Mouse (Mus musculus) liver, adult 2 months (tissue): ENCODE measurements around the gene Zfp592. TPM values are rescaled to one million over a fixed set of nuclear protein-coding genes. Genes with fewer than 3 reads are reported as not detected.

Experiments used
- DNase-seq: peaks from one replicate; pipeline ENCODE4 v3.0.0-alpha.2; 2011; ENCODE audit warnings: low read depth, low spot score; ENCODE audit errors: extremely low read depth
- H3K27ac ChIP-seq: fragments of 200-500 bp; replicated peaks from 2 replicates; pipeline ENCODE4 v1.5.1; 2012; ENCODE audit warnings: low read depth, mild to moderate bottlenecking, control low read depth, inconsistent platforms, low read length; ENCODE audit not compliant: insufficient read depth
- H3K27me3 ChIP-seq: fragments of 200-500 bp; 2 replicates; pipeline ENCODE4 v1.6.1; 2012; ENCODE audit warnings: mild to moderate bottlenecking, moderate library complexity, low read length, inconsistent platforms; ENCODE audit not compliant: control insufficient read depth, insufficient read depth
- H3K36me3 ChIP-seq: fragments of 200-500 bp; 2 replicates; pipeline ENCODE4 v1.6.1; 2012; ENCODE audit warnings: low read length, inconsistent platforms; ENCODE audit not compliant: control insufficient read depth, insufficient read depth
- H3K4me1 ChIP-seq: fragments of 200-500 bp; 2 replicates; pipeline ENCODE4 v1.6.1; 2011; ENCODE audit warnings: low read length; ENCODE audit not compliant: control insufficient read depth, insufficient read depth
- H3K4me3 ChIP-seq: fragments of 200-500 bp; 2 replicates; pipeline ENCODE4 v1.5.1; 2011; ENCODE audit warnings: low read depth, mild to moderate bottlenecking, control low read depth, low read length, moderate library complexity; ENCODE audit not compliant: insufficient read depth
- H3K79me2 ChIP-seq: fragments of 200-500 bp; 2 replicates; pipeline ENCODE4 v1.6.1; 2012; ENCODE audit warnings: inconsistent platforms, mild to moderate bottlenecking, low read length, moderate library complexity; ENCODE audit not compliant: control insufficient read depth, insufficient read depth
- H3K9ac ChIP-seq: fragments of 200-500 bp; 2 replicates; pipeline ENCODE4 v1.6.1; 2012; ENCODE audit warnings: low read depth, mild to moderate bottlenecking, control low read depth, inconsistent platforms, low read length
- CTCF ChIP-seq: fragments of 200-500 bp; IDR thresholded peaks from 2 replicates; pipeline ENCODE4 v1.5.1; 2011; ENCODE audit warnings: low read depth, low read length, control low read depth
- POLR2A ChIP-seq: fragments of 200-500 bp; IDR thresholded peaks from 2 replicates; pipeline ENCODE4 v1.6.1; 2011; ENCODE audit warnings: low read length, control low read depth; ENCODE audit not compliant: insufficient read depth; ENCODE audit errors: extremely low read depth
- WGBS: fragments of 180-500 bp; shearing (Covaris S2); methylation state at CpG from one replicate; pipeline ENCODE4 v1.1.7; 2018; 5-methylcytosine and 5-hydroxymethylcytosine counted together
- polyA plus RNA-seq: library from polyadenylated mRNA; depleted of rRNA; stranded (reverse); fragments of >200 nt; gene quantifications from 2 replicates; pipeline ENCODE4 v1.2.3, GENCODE M21; 2012; rRNA removed
- total RNA-seq: library from RNA; depleted of rRNA; stranded (reverse); fragments of >200 nt; gene quantifications from 2 replicates; pipeline ENCODE4 v1.2.3, GENCODE M21; 2014; rRNA removed

Gene Zfp592
- total and polyA plus RNA-seq, 2 experiments: 6.7 to 11.3 TPM

DNA sequence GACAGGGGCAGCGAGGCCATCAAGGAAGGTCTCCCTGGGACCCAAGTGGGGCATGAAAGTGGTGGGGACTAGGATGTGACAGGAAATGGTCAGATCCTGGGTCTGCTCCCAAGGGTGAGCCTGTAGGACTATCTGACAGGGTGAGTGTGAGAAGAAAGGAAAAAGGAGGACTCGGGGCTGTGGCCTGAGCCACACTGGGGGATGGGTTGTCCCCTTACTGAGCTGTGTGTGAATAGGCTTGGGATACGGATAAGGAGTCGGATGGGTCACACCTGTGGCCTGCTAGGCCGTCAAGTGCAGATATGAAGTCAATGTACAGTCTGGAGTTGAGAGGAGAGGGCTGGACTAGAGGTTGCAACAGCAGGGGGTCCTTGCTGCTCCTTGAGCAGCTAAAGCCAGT lies 82.3 kb downstream of the Zfp592 start:
- Histone ChIP-seq H3K79me2 (no peaks in the 10 kb centered on the region), H3K27ac (no peak overlapping the region), H3K36me3 (no peaks in the 10 kb centered on the region), H3K27me3 (no peaks in the 10 kb centered on the region), H3K4me3 (no peak overlapping the region), H3K9ac (no peak overlapping the region), H3K4me1 (peaks cover 2% of the 10 kb centered on the region; the same call in 1 of the 2 replicates)
- no peak for DNase-seq
- TF ChIP-seq CTCF: no peak
- TF ChIP-seq POLR2A: no peak
- 90% methylated on average over 5 of the region's 5 CpGs for WGBS

DNA sequence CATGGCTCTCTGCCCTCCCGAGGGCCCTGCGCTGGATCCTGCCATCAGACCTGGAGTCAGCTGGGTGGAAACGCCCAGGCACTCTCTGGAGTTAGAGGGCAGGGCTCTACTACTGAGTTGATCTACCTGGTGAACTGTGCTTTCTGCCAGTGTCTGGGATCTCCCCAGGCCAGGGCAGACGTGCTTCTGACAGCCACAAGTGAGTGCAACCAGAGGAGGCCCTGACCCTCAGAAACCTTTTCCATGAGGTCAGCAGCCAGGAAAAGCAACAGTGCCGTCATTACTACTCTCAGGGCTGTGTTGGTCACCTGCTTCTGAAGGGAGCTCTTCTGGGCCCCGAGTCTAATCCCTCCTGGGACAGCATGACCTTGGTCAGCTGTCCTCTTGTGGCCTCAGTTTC lies 83.5 kb downstream of the Zfp592 start:
- Histone ChIP-seq H3K27me3 (no peaks in the 10 kb centered on the region), H3K4me1 (peaks cover 2% of the 10 kb centered on the region; the same call in 1 of the 2 replicates), H3K9ac (no peak overlapping the region), H3K27ac (no peak overlapping the region), H3K36me3 (no peaks in the 10 kb centered on the region), H3K4me3 (no peak overlapping the region), H3K79me2 (no peaks in the 10 kb centered on the region)
- TF ChIP-seq POLR2A (no peak), CTCF (no peak)
- 86% methylated on average over 6 of the region's 6 CpGs for WGBS
- DNase-seq: no peak

DNA sequence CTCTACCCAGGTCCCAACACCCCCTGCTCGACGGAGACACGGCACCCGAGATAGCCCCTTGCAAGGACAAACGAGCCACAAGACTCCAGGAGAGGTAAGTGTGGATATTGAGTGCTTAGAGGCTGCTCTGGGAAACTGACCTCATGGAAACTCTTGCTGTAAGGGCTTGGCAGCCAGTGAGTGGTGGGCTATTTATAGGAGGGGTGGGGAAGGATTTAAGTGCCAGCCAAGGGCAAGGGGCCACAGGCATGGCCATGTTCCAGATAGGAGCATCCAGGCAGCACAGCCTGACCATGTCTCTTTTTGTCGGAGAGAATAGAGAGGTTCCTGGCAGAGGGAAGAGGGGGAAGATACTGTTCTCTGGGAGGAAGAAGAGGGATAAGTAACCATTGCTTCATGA lies 85.3 kb downstream of the Zfp592 start:
- no peak for DNase-seq
- no peak for TF ChIP-seq CTCF
- TF ChIP-seq POLR2A: no peak
- peaks cover 2% of the 10 kb centered on the region; the same call in 1 of the 2 replicates for H3K4me1 ChIP-seq
- 75% methylated on average over 6 of the region's 6 CpGs for WGBS
- H3K9ac ChIP-seq: no peak overlapping the region
- H3K4me3 ChIP-seq: no peak overlapping the region
- H3K36me3 ChIP-seq: no peaks in the 10 kb centered on the region
- no peaks in the 10 kb centered on the region for H3K27me3 ChIP-seq
- no peaks in the 10 kb centered on the region for H3K79me2 ChIP-seq
- H3K27ac ChIP-seq: no peak overlapping the region

DNA sequence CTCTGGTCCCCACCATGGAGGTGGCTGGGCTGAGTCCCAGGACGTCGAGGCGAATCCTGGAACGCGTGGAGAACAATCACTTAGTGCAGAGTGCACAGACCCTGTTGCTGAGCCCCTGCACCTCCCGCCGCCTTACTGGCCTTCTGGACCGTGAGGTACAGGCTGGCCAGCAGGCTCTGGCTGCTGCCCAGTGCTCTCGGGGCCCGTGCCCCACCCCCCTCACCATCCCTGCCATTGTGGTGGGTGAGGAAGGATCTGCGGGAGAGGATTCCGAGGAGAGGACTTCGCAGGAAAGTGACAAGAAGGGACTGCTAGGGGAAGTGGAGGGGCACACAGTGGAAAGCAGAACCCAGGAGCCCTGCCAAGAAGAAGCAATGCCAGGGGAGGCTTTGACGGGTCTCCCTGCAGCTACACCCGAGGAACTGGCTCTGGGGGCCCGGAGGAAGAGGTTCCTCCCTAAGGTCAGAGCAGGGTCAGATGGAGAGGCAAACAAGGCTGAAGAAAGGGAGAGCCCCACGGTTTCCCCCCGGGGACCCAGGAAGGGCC lies 100.0 kb downstream of the Zfp592 start:
- Histone ChIP-seq H3K27me3 (no peaks in the 10 kb centered on the region), H3K4me3 (no peak overlapping the region), H3K79me2 (no peaks in the 10 kb centered on the region), H3K4me1 (no peaks in the 10 kb centered on the region), H3K9ac (no peak overlapping the region), H3K36me3 (no peaks in the 10 kb centered on the region), H3K27ac (no peak overlapping the region)
- DNase-seq: no peak
- 66% methylated on average over 18 of the region's 18 CpGs for WGBS
- TF ChIP-seq CTCF (no peak), POLR2A (no peak)

DNA sequence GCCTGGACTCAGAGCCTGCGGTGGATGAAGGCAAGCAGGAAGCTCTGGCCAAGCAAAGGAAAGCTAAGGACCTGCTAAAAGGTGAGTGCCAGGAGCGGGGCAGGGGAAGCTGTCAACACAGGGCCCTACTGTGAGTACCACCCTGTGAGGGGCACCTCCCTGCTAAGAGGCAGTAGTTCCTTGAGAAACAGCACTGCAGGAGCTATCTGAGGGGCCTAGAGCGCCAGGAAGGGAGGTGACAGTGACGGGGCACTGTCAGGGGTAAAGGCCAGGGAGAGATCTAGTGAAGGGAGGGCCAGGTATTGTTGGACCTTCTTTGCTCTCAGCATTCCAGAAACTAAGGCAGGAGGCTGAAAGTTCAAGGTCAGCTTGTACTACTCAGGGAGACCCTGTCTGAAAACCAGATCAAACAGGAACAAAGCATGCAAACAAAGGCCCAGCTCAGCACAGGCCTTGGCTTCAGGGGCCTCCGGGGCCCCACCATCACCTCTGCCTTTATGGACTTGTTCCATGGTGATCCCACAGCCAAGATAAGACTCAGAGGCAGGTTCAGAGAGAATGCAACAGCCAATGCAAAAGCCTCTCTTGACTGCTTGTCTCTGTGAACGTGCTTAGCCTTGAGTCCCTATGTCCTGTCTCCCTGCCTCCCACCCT lies 100.8 kb downstream of the Zfp592 start:
- no peaks in the 10 kb centered on the region for H3K79me2 ChIP-seq
- WGBS: 79% methylated on average over 6 of the region's 6 CpGs
- H3K36me3 ChIP-seq: no peaks in the 10 kb centered on the region
- no peaks in the 10 kb centered on the region for H3K27me3 ChIP-seq
- no peak overlapping the region for H3K4me3 ChIP-seq
- TF ChIP-seq POLR2A (no peak), CTCF (no peak)
- no peaks in the 10 kb centered on the region for H3K4me1 ChIP-seq
- no peak overlapping the region for H3K9ac ChIP-seq
- no peak for DNase-seq
- no peak overlapping the region for H3K27ac ChIP-seq

Other genes starting within 250 kb of the Zfp592 start
- 7.8 and 9.2 TPM in 2 replicates for gene Iqgap1, start 167.7 kb upstream of the Zfp592 start, total RNA-seq
- gene Iqgap1, start 167.7 kb upstream of the Zfp592 start, polyA plus RNA-seq: 2.6 and 2.8 TPM in 2 replicates
- 3.0 and 4.6 TPM in 2 replicates for gene Zscan2, start 132.8 kb upstream of the Zfp592 start, total RNA-seq
- gene Zscan2, start 132.8 kb upstream of the Zfp592 start, polyA plus RNA-seq: 1.6 and 2.7 TPM in 2 replicates
- gene Wdr73, start 92.4 kb upstream of the Zfp592 start, total RNA-seq: 10.2 and 11.7 TPM in 2 replicates
- 13.0 and 13.3 TPM in 2 replicates for gene Wdr73, start 92.4 kb upstream of the Zfp592 start, polyA plus RNA-seq
- 0.65 and 0.67 TPM in 2 replicates for gene Nmb, start 88.6 kb upstream of the Zfp592 start, total RNA-seq
- 1.7 TPM in 1 of 2 replicates, not detected in the other for gene Nmb, start 88.6 kb upstream of the Zfp592 start, polyA plus RNA-seq
- gene Sec11a, start 45.9 kb upstream of the Zfp592 start, total RNA-seq: 80.9 and 103 TPM in 2 replicates
- gene Sec11a, start 45.9 kb upstream of the Zfp592 start, polyA plus RNA-seq: 52.0 and 64.6 TPM in 2 replicates
- 0.09 TPM in 1 of 2 replicates, not detected in the other for gene Alpk3, start 63.9 kb downstream of the Zfp592 start, total RNA-seq
- 0.01 TPM in 1 of 2 replicates, not detected in the other for gene Alpk3, start 63.9 kb downstream of the Zfp592 start, polyA plus RNA-seq
- gene Slc28a1, start 121.1 kb downstream of the Zfp592 start, total RNA-seq: 0.28 TPM in 1 of 2 replicates, not detected in the other
- 0.12 and 0.24 TPM in 2 replicates for gene Slc28a1, start 121.1 kb downstream of the Zfp592 start, polyA plus RNA-seq
- 13.5 and 15.1 TPM in 2 replicates for gene Pde8a, start 219.9 kb downstream of the Zfp592 start, total RNA-seq
- gene Pde8a, start 219.9 kb downstream of the Zfp592 start, polyA plus RNA-seq: 13.3 and 13.7 TPM in 2 replicates